Mouse (Mus musculus) MEL (cell line): ENCODE results near the gene Cadm3. TPM values are rescaled to one million over a fixed set of nuclear protein-coding genes. Genes with fewer than 3 reads are reported as not detected.

ENCODE experiments used
- DNase-seq: peaks from one replicate; pipeline ENCODE4 v3.0.0; 2011; ENCODE audit warnings: low read depth, low spot score
- H3K27ac ChIP-seq: 2 replicates; pipeline ENCODE4 v1.5.1; 2012; ENCODE audit warnings: low read depth, mild to moderate bottlenecking, control low read depth, low read length, moderate library complexity; ENCODE audit not compliant: control insufficient read depth
- H3K27me3 ChIP-seq, 2 experiments: fragments of 150-350 bp in 1 of 2; sonication (generic) in 1 of 2; 2 replicates each; pipeline ENCODE4 v1.6.1; 2012; ENCODE audit warnings: low read length in 2 of 2, mild to moderate bottlenecking in 2 of 2, improper control_type of control experiment in 1 of 2, moderate library complexity in 1 of 2; ENCODE audit not compliant: insufficient read depth in 2 of 2, control insufficient read depth in 1 of 2
- H3K36me3 ChIP-seq, 2 experiments: 2 replicates each; pipeline ENCODE4 v1.6.1; 2012 to 2014; ENCODE audit warnings: low read length in 2 of 2, improper control_type of control experiment in 1 of 2, inconsistent platforms in 1 of 2, mild to moderate bottlenecking in 1 of 2; ENCODE audit not compliant: insufficient read depth in 2 of 2, control insufficient read depth in 1 of 2
- H3K4me1 ChIP-seq, 2 experiments: fragments of 150-350 bp in 1 of 2; sonication (generic) in 1 of 2; 2 replicates each; pipeline ENCODE4 v1.6.1; 2012; ENCODE audit warnings: low read length in 2 of 2, improper control_type of control experiment in 1 of 2, mild to moderate bottlenecking in 1 of 2; ENCODE audit not compliant: insufficient read depth in 2 of 2, control insufficient read depth in 1 of 2
- H3K4me3 ChIP-seq, 2 experiments: fragments of 150-350 bp in 1 of 2; sonication (generic) in 1 of 2; 2 replicates each; pipeline ENCODE4 v1.5.1; 2012; ENCODE audit warnings: low read depth in 2 of 2, low read length in 2 of 2, mild to moderate bottlenecking in 2 of 2, moderate library complexity in 2 of 2, control low read depth in 1 of 2, improper control_type of control experiment in 1 of 2; ENCODE audit not compliant: control insufficient read depth in 1 of 2, insufficient read depth in 1 of 2
- H3K79me2 ChIP-seq: 2 replicates; pipeline ENCODE4 v1.6.1; 2012; ENCODE audit warnings: mild to moderate bottlenecking, low read length, moderate library complexity; ENCODE audit not compliant: control insufficient read depth, poor library complexity, insufficient read depth
- H3K9ac ChIP-seq: 2 replicates; pipeline ENCODE4 v1.6.1; 2012; ENCODE audit warnings: low read depth, mild to moderate bottlenecking, control low read depth, low read length, moderate library complexity; ENCODE audit not compliant: control insufficient read depth, poor library complexity, severe bottlenecking
- H3K9me3 ChIP-seq: fragments of 150-350 bp; sonication (generic); replicated peaks from 2 replicates; pipeline ENCODE4 v1.6.1; 2012; ENCODE audit warnings: mild to moderate bottlenecking, low read length, improper control_type of control experiment, moderate library complexity; ENCODE audit not compliant: insufficient read depth
- CHD1 ChIP-seq: IDR thresholded peaks from 2 replicates; pipeline ENCODE4 v1.6.1; 2012; ENCODE audit warnings: low read depth, mild to moderate bottlenecking, inconsistent platforms, low read length, improper control_type of control experiment
- CTCF ChIP-seq, 3 experiments: IDR thresholded peaks in 2 of 3; conservative IDR thresholded peaks in 1 of 3; 2 replicates each; pipeline ENCODE4 v1.5.1; 2011 to 2012; ENCODE audit warnings: low read length in 3 of 3, low read depth in 2 of 3, mild to moderate bottlenecking in 2 of 3, improper control_type of control experiment in 1 of 3, inconsistent platforms in 1 of 3, mixed read lengths in 1 of 3, moderate library complexity in 1 of 3; ENCODE audit not compliant: control insufficient read depth in 1 of 3, insufficient read depth in 1 of 3, poor library complexity in 1 of 3, severe bottlenecking in 1 of 3
- ELF1 ChIP-seq: IDR thresholded peaks from 2 replicates; pipeline ENCODE4 v1.6.1; 2014; ENCODE audit warnings: low read depth, mild to moderate bottlenecking, inconsistent platforms, low read length, improper control_type of control experiment, moderate library complexity
- HCFC1 ChIP-seq: IDR thresholded peaks from 2 replicates; pipeline ENCODE4 v1.6.1; 2012; ENCODE audit warnings: low read depth, mild to moderate bottlenecking, inconsistent platforms, low read length, improper control_type of control experiment, moderate library complexity
- KAT2A ChIP-seq: conservative IDR thresholded peaks from 2 replicates; pipeline ENCODE4 v1.6.1; 2012; ENCODE audit warnings: low read depth, low read length, improper control_type of control experiment, inconsistent platforms
- MAZ ChIP-seq: IDR thresholded peaks from 2 replicates; pipeline ENCODE4 v1.6.1; 2012; ENCODE audit warnings: low read depth, mild to moderate bottlenecking, inconsistent platforms, low read length, improper control_type of control experiment
- MEF2A ChIP-seq: IDR thresholded peaks from 2 replicates; pipeline ENCODE4 v1.6.1; 2014; ENCODE audit warnings: low read depth, mild to moderate bottlenecking, inconsistent platforms, low read length, improper control_type of control experiment; ENCODE audit not compliant: poor library complexity, insufficient replicate concordance, severe bottlenecking; ENCODE audit errors: extremely low read depth
- MYB ChIP-seq: IDR thresholded peaks from 2 replicates; pipeline ENCODE4 v1.6.1; 2011; ENCODE audit warnings: mild to moderate bottlenecking, low read depth, low read length, improper control_type of control experiment
- NRF1 ChIP-seq: IDR thresholded peaks from 2 replicates; pipeline ENCODE4 v1.6.1; 2014; ENCODE audit warnings: low read depth, mild to moderate bottlenecking, inconsistent platforms, low read length, improper control_type of control experiment, moderate library complexity; ENCODE audit not compliant: poor library complexity, insufficient read depth, severe bottlenecking
- POLR2AphosphoS5 ChIP-seq: IDR thresholded peaks from 2 replicates; pipeline ENCODE4 v1.6.1; 2012; ENCODE audit warnings: low read depth, borderline replicate concordance, mild to moderate bottlenecking, inconsistent platforms, low read length, moderate library complexity, mixed read lengths
- RAD21 ChIP-seq: IDR thresholded peaks from 2 replicates; pipeline ENCODE4 v1.6.1; 2011; ENCODE audit warnings: mild to moderate bottlenecking, low read depth, low read length, improper control_type of control experiment
- TBP ChIP-seq: IDR thresholded peaks from 2 replicates; pipeline ENCODE4 v1.8.0; 2011; ENCODE audit warnings: low read depth, low read length, improper control_type of control experiment
- UBTF ChIP-seq: IDR thresholded peaks from 2 replicates; pipeline ENCODE4 v1.6.1; 2012; ENCODE audit warnings: low read depth, mild to moderate bottlenecking, inconsistent platforms, low read length, improper control_type of control experiment, moderate library complexity, borderline replicate concordance; ENCODE audit not compliant: insufficient read depth
- USF1 ChIP-seq: IDR thresholded peaks from 2 replicates; pipeline ENCODE4 v1.6.1; 2014; ENCODE audit warnings: low read depth, mild to moderate bottlenecking, inconsistent platforms, low read length, improper control_type of control experiment, moderate library complexity
- ZC3H11A ChIP-seq: IDR thresholded peaks from 2 replicates; pipeline ENCODE4 v1.6.1; 2012; ENCODE audit warnings: low read depth, mild to moderate bottlenecking, inconsistent platforms, low read length, improper control_type of control experiment
- ZMIZ1 ChIP-seq: IDR thresholded peaks from 2 replicates; pipeline ENCODE4 v1.6.1; 2012; ENCODE audit warnings: low read depth, mild to moderate bottlenecking, inconsistent platforms, low read length, improper control_type of control experiment, moderate library complexity
- ZNF384 ChIP-seq: IDR thresholded peaks from 2 replicates; pipeline ENCODE4 v1.6.1; 2012; ENCODE audit warnings: low read depth, mild to moderate bottlenecking, inconsistent platforms, low read length, improper control_type of control experiment
- polyA plus RNA-seq, 2 experiments: library from polyadenylated mRNA; stranded (reverse) in 1 of 2; unstranded in 1 of 2; fragments of >175 nt in 1 of 2; fragments of >200 nt in 1 of 2; gene quantifications; 2 replicates each; pipeline versions ENCODE4 v1.2.1 to v1.2.4; 2012; ENCODE audit warnings: low replicate concordance in 2 of 2, low read depth in 1 of 2; ENCODE audit not compliant: insufficient read length in 2 of 2, insufficient read depth in 1 of 2, missing spikeins in 1 of 2
- total RNA-seq: library from RNA; depleted of rRNA; stranded (reverse); fragments of 300-350 nt; gene quantifications from 2 replicates; pipeline ENCODE4 v1.2.3, GENCODE M21; 2012

The Cadm3 gene
- total and polyA plus RNA-seq, 3 experiments = 0.03 to 0.19 TPM; not detected in 1

GRCm38 (mm10) chr1:173374020-173374419, 6.5 kb upstream of the Cadm3 start:
- Histone ChIP-seq H3K27ac (no peak overlapping the region), H3K4me1 (no peaks in the 10 kb centered on the region), H3K27me3 (no peaks in the 10 kb centered on the region), H3K79me2 (no peaks in the 10 kb centered on the region), H3K9ac (no peak overlapping the region), H3K9me3 (no peaks in the 10 kb centered on the region), H3K4me3 (no peak overlapping the region), H3K36me3 (no peaks in the 10 kb centered on the region; a peak in 1 of 4 replicates)
- no peak for DNase-seq
- TF ChIP-seq CTCF (IDR thresholded peaks at IDR 0.05 in 2 of 3, conservative IDR thresholded peaks at IDR 0.05 in 1 of 3; ENCODE audit: control insufficient read depth in 1 of 3, insufficient read depth in 1 of 3, low read depth in 2 of 3, low read length in 3 of 3, poor library complexity in 1 of 3, severe bottlenecking in 1 of 3) (no peak), ELF1 (no peak), ZC3H11A (no peak), MAZ (no peak), UBTF (no peak), ZNF384 (no peak), RAD21 (no peak), POLR2AphosphoS5 (no peak)

GRCm38 (mm10) chr1:173371586-173371985, 4.1 kb upstream of the Cadm3 start:
- no peaks in the 10 kb centered on the region for H3K9me3 ChIP-seq
- H3K4me3 ChIP-seq = no peak overlapping the region
- no peaks in the 10 kb centered on the region for H3K27me3 ChIP-seq
- H3K27ac ChIP-seq = no peak overlapping the region
- no peaks in the 10 kb centered on the region for H3K4me1 ChIP-seq
- DNase-seq = no peak
- no peaks in the 10 kb centered on the region for H3K36me3 ChIP-seq
- no peak overlapping the region for H3K9ac ChIP-seq
- TF ChIP-seq TBP = no peak
- TF ChIP-seq RAD21 = no peak
- TF ChIP-seq HCFC1 = no peak
- no peak for TF ChIP-seq CHD1
- TF ChIP-seq ZMIZ1 = no peak
- no peak for TF ChIP-seq KAT2A
- TF ChIP-seq MYB = no peak
- no peak for TF ChIP-seq MEF2A
- no peak for TF ChIP-seq USF1
- TF ChIP-seq NRF1 = no peak
- no peak for TF ChIP-seq MAZ
- TF ChIP-seq, all 39 proteins: peak for 0
- H3K79me2 ChIP-seq = no peaks in the 10 kb centered on the region
